Mouse (Mus musculus) layer of hippocampus, adult 8-10 months (tissue): ENCODE measurements at regions not wholly inside any gene's neighbourhood (a gene's known extent, or its start where the extent isn't known, plus 50 kb on each side); places are given as distances from the start of the nearest gene placed in this dataset.
"Not testable (repeated sequence)": the region's sequence is repeated elsewhere in the genome, so short reads cannot be mapped to it uniquely, and the experiment has no call there.

Experiments
- DNase-seq, 2 experiments: peaks; one replicate each; pipeline ENCODE4 v3.0.0; 2022; ENCODE audit warnings: low spot score in 2 of 2

GRCm38 (mm10) chr1:14688041-14688440, 1405.1 kb downstream of the 4930444P10Rik start:
- DNase-seq, result not testable (repeated sequence)

DNA sequence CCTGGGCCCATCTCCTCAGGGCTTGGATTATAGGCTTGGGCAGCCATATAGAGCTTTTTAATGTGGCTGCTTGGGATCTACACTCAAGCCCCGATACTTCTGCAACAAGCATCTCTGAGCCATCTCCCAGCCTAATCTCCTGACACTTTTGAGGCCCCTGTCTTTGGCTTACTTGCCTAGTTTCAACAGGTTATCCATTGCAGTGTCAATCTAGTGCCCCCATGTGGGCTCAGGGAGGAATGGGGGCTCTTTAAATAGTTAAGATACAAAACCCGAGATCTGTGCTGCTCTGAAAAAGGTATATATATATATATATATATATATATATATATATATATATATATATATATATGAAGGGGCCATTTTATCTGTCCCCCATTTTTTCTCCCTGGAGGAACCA, 1407.0 kb downstream of the 4930444P10Rik start:
- no peak for DNase-seq

- DNase-seq, result no peak
Measured at GRCm38 (mm10) chr1:14680443-14680842, 1412.7 kb downstream of the 4930444P10Rik start.

DNA sequence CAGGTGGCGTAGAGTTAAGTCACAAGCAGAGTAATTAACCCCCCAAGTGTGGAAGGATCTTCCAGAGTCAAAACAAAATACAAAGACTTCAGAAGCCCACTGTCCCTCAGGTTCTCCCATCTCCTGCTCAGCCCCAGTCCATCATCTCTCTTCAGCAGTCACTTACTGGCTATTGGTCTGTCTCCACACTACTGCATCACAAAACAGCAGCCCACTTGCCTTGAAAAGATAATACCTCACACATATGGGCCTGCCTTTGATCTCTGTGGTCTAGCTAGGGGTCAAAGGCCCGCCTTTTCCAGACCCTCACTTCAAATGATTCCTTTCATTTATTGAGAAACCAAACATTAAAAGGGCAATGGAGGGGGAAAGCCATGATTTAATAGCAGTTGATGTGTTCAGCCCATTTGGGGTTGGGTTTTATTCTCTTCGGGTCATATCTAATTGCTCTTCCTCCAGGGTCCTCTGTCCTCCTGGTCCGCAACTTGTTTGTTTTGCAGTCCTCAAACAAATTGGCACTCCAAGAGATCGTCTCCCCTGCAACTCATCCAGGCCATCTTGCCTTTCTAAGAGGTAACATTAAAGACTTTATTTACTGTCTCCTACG, 1420.6 kb downstream of the 4930444P10Rik start:
- DNase-seq, result no peak

- no peak for DNase-seq
Measured at GRCm38 (mm10) chr1:14662706-14663312, 1430.3 kb downstream of the 4930444P10Rik start.

DNA sequence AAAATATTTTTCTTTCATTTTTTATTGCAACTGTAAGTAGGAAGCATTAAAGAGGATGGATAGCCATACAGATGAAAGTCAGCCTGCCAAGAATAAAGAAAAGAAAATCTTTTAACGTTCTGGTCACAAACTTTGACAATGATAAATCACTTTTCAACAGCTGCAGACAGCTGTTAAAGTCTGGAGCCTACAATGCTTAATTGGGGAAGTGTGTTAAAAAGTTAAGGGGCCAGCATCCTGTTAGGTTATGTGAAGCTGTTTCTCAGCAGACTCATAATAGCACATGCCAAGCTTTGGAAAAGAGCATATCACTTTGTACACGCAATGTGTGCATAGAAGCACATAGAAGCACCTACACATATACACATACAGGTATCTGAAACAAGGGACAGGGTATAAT, 1431.3 kb downstream of the 4930444P10Rik start:
- DNase-seq, result no peak

DNA sequence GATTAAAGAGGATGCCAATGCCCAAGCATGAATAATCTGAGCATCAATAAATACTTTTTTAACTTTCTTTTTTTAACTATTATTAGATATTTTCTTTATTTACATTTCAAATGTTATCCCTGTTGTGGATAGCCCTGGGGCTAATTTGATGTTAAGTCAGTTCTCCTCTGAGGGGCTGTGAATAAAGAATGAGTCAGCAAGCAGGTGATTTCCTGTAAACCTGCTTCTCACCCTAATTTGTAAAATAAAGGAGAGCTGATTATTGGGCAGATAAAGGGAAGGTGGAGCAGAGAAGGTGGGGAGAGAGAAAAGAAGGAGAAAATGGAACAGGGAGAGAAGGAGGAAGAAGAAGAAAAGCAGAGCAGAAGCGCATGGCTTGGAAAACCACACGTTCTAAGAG, 1442.8 kb downstream of the 4930444P10Rik start:
- no peak for DNase-seq

DNA sequence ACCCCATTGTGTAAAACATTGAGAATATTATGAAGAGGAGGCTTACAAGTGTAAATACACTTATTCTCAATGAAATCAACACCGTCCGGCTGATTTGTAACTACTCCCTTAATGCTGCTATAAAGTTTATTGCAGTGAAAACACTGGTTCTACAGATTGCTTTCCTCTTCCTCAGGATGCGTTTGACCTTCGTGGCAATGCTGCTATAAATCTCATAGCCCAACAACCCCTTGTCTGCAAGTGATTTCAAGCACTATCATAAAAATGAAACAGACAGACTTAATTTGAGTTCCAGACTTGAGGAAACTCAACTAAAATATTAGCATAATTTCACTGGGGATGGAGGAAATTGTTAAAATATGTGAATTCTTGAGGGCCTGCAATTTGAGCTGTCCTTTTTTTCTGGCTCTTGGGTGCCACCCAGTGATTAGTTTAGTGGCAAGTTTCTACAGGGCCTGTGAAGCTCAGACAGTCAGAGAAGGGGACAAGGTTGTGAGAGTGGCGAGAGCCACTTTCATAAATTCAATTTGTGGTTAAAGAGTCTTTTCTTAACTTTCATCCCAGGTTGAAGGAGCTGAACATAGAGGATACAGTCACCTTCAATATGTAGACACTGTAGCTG, 1457.4 kb downstream of the 4930444P10Rik start:
- DNase-seq, result peak; percentile 6 to 42

GRCm38 (mm10) chr1:14631994-14632393, 1461.1 kb downstream of the 4930444P10Rik start:
- DNase-seq, result no peak

DNA sequence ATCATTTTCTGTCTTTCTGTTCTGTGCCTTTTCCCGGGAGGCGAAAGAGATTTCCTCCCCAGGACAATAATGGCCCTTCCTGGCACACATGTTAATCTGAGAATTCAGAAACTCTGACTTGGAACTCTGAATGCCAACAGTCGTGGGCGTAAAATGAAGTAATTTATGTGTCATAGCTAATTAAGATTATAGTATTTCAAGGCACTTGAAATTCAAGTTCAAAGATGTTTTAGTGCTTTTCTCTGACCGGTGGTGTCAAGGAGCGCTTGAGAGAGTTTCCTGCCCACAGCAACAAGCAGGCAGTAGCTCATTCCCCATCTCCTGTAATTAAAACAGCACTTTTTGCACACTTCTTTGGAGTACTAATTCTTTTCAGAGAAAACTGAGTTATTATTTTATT, 1465.9 kb downstream of the 4930444P10Rik start:
- no peak for DNase-seq

DNA sequence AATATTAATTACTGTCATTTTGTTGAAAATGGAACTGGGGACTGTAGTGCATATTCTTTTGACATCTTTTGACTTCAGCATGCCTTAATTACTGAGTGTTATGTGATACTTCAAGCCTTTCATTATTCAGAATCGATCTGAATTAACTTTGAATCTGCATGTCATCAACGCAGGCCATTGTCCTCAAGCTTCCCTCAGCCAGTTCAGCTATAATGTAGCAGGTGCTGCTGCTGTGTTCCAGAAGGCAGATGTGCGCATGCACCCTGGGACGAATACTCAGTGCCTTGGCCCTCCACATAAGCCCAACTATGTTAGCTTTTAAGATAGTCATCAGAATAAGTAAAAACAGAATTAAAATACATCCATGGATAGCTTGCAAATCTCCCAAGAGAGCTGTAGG, 1466.4 kb downstream of the 4930444P10Rik start:
- DNase-seq, result no peak

- no peak for DNase-seq
Measured at GRCm38 (mm10) chr1:14620922-14621430, 1472.1 kb downstream of the 4930444P10Rik start.

- DNase-seq, result no peak
Measured at GRCm38 (mm10) chr1:14613232-14613894, 1479.8 kb downstream of the 4930444P10Rik start.

- DNase-seq, result no peak
Measured at GRCm38 (mm10) chr1:14609054-14609453, 1484.1 kb downstream of the 4930444P10Rik start.

- DNase-seq, result no peak
Measured at GRCm38 (mm10) chr1:14595961-14596360, 1497.2 kb downstream of the 4930444P10Rik start.

GRCm38 (mm10) chr1:14589905-14590304, 1503.2 kb downstream of the 4930444P10Rik start:
- DNase-seq, result no peak

DNA sequence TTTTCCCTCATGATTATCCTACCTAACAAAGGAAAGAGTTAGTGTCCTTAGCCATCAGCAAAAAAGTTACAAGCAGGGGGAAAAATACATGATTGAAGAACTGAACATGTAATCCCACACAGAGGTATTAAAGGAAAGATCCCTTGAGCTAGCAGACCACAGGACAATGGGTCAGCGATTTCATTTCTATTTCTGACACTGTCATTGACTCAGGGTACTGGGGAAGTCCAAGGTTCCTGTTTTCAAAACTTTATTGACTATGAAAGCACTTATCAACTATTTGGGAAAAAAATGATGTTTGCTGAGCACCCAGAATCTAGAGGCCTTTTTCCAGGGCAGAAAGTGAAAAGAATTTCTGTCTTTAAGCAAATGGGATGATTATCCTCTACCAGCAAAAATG, 1513.7 kb downstream of the 4930444P10Rik start:
- DNase-seq, result no peak

GRCm38 (mm10) chr1:14576263-14576662, 1516.9 kb downstream of the 4930444P10Rik start:
- DNase-seq, result no peak

GRCm38 (mm10) chr1:14570562-14570981, 1522.6 kb downstream of the 4930444P10Rik start:
- no peak for DNase-seq

- no peak for DNase-seq
Measured at GRCm38 (mm10) chr1:14570113-14570512, 1523.0 kb downstream of the 4930444P10Rik start.

- DNase-seq, result no peak
Measured at GRCm38 (mm10) chr1:14567006-14567405, 1526.1 kb downstream of the 4930444P10Rik start.

DNA sequence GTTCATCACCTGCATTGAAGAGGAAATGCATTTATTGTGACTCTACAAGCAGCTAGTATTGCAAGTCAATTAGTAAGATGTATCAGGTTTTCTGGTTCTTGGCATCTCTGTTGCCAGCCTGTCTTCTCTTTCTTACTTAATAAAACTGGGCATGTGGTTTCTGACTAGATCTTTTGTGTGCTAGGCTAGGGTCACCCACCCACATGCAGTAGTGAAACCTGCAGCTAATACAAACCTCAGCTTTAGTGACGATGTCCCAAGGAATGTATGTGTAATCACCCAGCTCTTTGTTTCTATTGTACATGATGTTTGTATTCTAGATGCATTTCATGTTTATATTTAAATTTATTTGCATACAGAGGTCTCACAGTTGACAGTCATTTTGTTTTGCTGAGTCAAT, 1526.7 kb downstream of the 4930444P10Rik start:
- DNase-seq, result no peak
